Mouse (Mus musculus) small intestine, adult 2 months (tissue): ENCODE measurements around the gene Cenpb.

ENCODE experiments used
- CTCF ChIP-seq: fragments of 200-500 bp; IDR thresholded peaks from 2 replicates; pipeline ENCODE4 v1.5.1; 2012; ENCODE audit warnings: low read depth, mild to moderate bottlenecking, control low read depth, inconsistent platforms, low read length, moderate library complexity, mixed read lengths; ENCODE audit not compliant: insufficient replicate concordance, insufficient read length; ENCODE audit errors: extremely low read depth
- POLR2A ChIP-seq: fragments of 200-500 bp; IDR thresholded peaks from 2 replicates; pipeline ENCODE4 v1.6.1; 2012; ENCODE audit warnings: low read depth, mild to moderate bottlenecking, control low read depth, inconsistent platforms, low read length, moderate library complexity

DNA sequence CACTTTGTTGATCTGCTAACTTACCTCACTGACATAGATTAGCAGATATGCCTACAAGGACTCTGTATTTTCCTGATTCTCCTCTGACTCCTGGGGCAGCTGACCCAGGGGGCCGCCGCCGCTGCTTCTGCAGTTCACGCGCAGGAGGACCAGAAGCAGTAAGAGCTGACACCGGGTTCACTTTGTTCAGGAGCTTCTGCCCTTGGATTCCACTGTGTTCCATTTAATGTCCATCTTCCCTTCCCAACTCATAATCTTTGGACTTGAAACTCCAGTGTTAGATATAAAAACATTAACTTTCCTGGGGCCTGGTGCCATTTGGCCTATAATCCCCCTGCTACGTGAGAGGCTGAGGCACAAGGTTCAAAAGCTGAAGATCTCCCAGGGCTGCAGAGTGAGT lies 15.9 kb downstream of the Cenpb start:
- TF ChIP-seq CTCF (no peak), POLR2A (no peak)
